Mouse (Mus musculus) cortical plate, adult 2 months (tissue): ENCODE results near the gene Hal.

Source experiments
- CTCF ChIP-seq: fragments of 200-500 bp; IDR thresholded peaks from 2 replicates; pipeline ENCODE4 v1.5.1; 2011; ENCODE audit warnings: mild to moderate bottlenecking, control low read depth, low read length; ENCODE audit not compliant: insufficient read depth; ENCODE audit errors: extremely low read depth
- POLR2A ChIP-seq: fragments of 200-500 bp; IDR thresholded peaks from 2 replicates; pipeline ENCODE4 v1.6.1; 2011; ENCODE audit warnings: mild to moderate bottlenecking, low read length, control low read depth; ENCODE audit not compliant: insufficient read depth; ENCODE audit errors: extremely low read depth

GRCm38 (mm10) chr10:93488066-93488827 lies at the start of gene Hal:
- TF ChIP-seq CTCF (no peak), POLR2A (no peak)
